Mouse (Mus musculus) E14TG2a.4 (cell line): ENCODE results near the gene Mterf2.

Experiments
- H3K27me3 ChIP-seq: 2 replicates; pipeline ENCODE4 v1.6.1; 2014; ENCODE audit warnings: low read length, control low read depth; ENCODE audit not compliant: insufficient read depth
- H3K36me3 ChIP-seq: 2 replicates; pipeline ENCODE4 v1.6.1; 2014; ENCODE audit warnings: low read length, control low read depth; ENCODE audit not compliant: insufficient read depth
- H3K4me1 ChIP-seq: replicated peaks from 2 replicates; pipeline ENCODE4 v1.6.1; 2014; ENCODE audit warnings: low read depth, low read length, control low read depth
- H3K4me3 ChIP-seq: replicated peaks from 2 replicates; pipeline ENCODE4 v1.5.1; 2014; ENCODE audit warnings: mild to moderate bottlenecking, low read length
- H3K9me3 ChIP-seq: 2 replicates; pipeline ENCODE4 v1.6.1; 2014; ENCODE audit warnings: low read length, control low read depth
- CTCF ChIP-seq: conservative IDR thresholded peaks from 2 replicates; pipeline ENCODE4 v1.5.1; 2014; ENCODE audit warnings: low read length
- NANOG ChIP-seq: IDR thresholded peaks from 2 replicates; pipeline ENCODE4 v1.6.1; 2014; ENCODE audit warnings: borderline replicate concordance, low read length, mixed read lengths
- POU5F1 ChIP-seq: IDR thresholded peaks from 2 replicates; pipeline ENCODE4 v1.6.1; 2014; ENCODE audit warnings: low read length, borderline replicate concordance

Mterf2 gene

DNA sequence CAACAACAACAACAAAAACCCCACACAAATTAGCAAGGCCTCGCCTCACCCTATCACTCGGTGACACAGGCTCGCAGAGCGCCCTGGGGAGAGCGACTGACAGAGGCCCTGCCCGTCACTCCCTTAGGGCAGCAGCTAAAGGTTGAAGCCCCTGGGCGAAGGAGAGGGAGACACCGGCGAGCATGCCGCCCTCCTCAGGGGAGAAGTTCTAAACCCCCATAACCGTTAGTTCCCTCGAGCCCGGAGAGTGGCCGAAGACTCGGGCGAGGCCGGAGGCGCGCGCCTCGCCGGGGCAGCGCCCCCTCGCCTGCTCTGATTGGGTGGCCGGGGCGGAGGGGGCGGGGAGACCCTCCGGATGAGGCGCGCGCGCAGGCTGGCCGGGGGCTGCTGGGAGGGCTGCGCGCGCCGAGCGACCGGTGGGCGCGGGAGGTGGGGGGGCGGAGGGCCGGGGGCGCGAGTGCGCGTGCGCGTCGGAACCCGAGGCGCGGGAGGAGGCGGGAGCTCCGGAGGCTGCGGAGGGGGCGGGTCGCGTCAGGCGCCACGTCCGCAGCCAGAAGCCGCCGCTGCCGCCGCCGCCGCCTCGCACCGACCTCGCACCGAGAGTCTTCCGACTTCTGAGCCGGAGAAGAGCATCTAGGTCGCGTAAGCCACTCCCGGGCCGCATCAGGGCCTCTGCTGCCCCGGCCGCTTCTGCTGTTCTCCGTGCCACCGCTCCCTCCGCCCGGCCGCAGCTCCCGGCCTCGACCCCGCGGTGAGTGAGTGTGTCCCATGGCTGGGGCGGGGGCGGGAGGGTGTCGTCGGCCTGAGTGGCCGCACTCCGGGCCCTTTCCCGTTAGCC is 25.4 kb downstream of the Mterf2 start, which contains the start of the genes Fhl4 and Tmem263:
TSS of gene Fhl4 (minus strand) at position 249 of the 838 bp plus-strand sequence.
TSS of gene Tmem263 (plus strand) at position 381 of the 838 bp plus-strand sequence.
- H3K9me3 ChIP-seq, result no peaks in the 10 kb centered on the region
- peak within 1 kb of the TSS; percentile 90 for H3K4me3 ChIP-seq
- TF ChIP-seq POU5F1, result no peak
- no peak for TF ChIP-seq CTCF

DNA sequence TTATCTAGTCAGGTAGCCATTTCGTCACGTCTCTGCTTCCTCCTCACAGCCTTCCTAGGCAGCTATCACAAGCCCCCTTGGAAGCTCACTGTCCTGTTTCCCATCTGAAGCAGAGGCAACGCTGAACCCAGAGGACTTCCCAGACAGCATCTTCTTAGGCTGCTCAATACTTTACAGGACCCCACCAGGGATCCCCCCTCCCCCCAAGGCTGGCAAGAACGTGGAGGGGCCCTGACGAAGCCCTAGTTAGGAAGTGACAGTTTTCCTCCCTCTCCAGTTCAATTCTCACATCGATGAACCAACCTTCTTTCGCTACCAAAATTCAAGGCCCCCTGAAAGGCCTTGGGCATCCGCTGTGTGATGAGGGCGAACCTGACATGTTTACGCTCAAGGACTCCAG is 26.0 kb downstream of the Mterf2 start:
- H3K36me3 ChIP-seq, result peaks cover 5% of the 10 kb centered on the region; the same call in 1 of the 2 replicates
- H3K4me3 ChIP-seq, result peak overlapping the region; percentile 90
- TF ChIP-seq NANOG (no peak), CTCF (no peak), POU5F1 (no peak)

More for the DNA sequence above, 25.4 kb downstream of the Mterf2 start, which contains the start of the genes Fhl4 and Tmem263:
- peaks cover 34% of the 10 kb centered on the region for H3K4me1 ChIP-seq
- no peaks in the 10 kb centered on the region for H3K27me3 ChIP-seq
- H3K36me3 ChIP-seq, result peaks cover 5% of the 10 kb centered on the region; the same call in 1 of the 2 replicates

DNA sequence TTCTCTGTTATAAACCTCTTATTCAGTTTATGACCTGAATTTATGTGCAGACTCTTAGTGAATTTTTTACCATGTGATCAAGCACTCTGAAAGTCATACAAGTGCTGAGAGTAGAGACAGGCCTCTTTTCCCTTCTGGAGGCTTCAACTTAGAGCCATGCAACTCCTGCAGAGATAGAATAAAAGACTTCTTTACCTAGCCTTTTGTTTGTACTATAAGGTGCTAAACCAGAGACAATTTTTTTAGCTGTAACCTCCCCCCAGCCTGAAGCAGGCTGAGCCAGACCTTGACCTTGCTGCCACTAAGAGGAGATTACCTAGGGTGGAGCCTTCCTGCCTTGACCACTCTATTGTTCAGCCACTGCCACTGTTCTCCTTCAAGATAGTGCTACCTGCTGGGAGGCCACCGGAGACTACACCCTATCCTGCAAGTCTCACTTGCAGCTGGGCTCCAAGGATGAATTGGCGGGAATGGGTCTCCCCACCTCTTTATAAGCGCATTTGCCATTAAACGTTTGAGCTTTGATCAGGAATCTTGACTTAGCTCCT is 56.1 kb downstream of the Mterf2 start:
- H3K36me3 ChIP-seq, result peaks cover 15% of the 10 kb centered on the region; the same call in 1 of the 2 replicates
- H3K27me3 ChIP-seq, result no peaks in the 10 kb centered on the region
- peaks cover 66% of the 10 kb centered on the region for H3K9me3 ChIP-seq
- TF ChIP-seq CTCF, result no peak
- no peak for TF ChIP-seq POU5F1
- peak; percentile 83 for TF ChIP-seq NANOG
- 0 out of 2 replicates have a peak overlapping the region, but pooled peaks have one; percentile 21 for H3K4me3 ChIP-seq
- peaks cover 52% of the 10 kb centered on the region for H3K4me1 ChIP-seq

More for the DNA sequence above, 26.0 kb downstream of the Mterf2 start:
- H3K9me3 ChIP-seq, result no peaks in the 10 kb centered on the region
- H3K4me1 ChIP-seq, result peaks cover 34% of the 10 kb centered on the region
- no peaks in the 10 kb centered on the region for H3K27me3 ChIP-seq
